Mouse (Mus musculus): ENCODE results near the gene Hoxd13.

Gene Hoxd13

DNA sequence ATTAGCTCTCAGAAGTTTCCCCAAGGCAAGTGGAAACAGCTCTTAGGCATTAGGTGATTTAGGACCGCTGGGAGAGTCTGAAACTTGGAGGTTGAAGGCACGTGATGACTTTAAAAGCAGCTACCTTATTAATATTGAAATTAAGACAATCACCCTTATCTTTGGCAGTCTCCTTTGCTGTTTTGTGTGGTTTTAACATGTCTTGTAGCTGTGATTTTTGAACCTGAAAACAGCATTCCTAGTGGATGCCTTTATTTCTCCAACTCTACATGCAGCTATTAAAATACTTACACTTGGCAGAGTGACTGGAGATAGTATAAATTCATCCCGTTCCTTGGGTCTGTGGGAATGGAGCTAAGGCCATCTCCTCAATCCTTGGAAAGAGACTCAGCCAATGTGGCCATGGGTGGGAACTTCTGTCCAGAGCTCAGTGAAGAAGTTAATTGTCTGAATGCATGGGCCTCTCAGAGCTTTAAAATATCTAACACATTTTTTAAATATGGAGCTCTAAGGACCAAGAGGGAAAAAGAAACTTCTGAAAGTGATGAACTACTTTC is 2.6 kb downstream of the Hoxd13 start:
- Histone ChIP-seq H3K27me3 (ENCODE audit: control insufficient read depth, insufficient read depth, low read length, poor library complexity, severe bottlenecking) (peaks cover 6% of the 10 kb centered on the region), H3K36me3 (ENCODE audit: control insufficient read depth, insufficient read depth, low read length, poor library complexity, severe bottlenecking) (no peaks in the 10 kb centered on the region)
- no peak for DNase-seq (ENCODE audit: low read depth, low spot score)

DNA sequence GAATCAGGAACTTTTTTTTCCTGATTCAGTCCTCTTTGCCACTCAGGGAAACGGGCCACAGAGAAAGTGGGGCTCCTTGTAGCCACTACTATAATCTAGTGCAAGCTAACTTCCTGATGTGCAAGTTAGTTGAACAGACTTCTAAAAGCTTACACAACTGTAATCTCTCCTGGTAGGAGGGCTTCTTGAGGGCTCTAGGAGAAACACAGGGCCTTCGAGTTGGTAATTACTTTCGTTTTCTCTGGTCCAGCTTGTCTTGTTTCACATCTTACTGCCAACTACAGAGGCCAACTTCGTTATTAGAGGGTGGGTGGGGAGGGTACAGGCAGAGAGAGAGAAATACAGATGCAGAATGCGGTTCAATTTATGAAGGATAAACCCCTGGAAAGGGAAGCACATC is 3.7 kb downstream of the Hoxd13 start:
- Histone ChIP-seq H3K27me3 (ENCODE audit: control insufficient read depth, insufficient read depth, low read length, poor library complexity, severe bottlenecking) (peaks cover 6% of the 10 kb centered on the region), H3K36me3 (ENCODE audit: control insufficient read depth, insufficient read depth, low read length, poor library complexity, severe bottlenecking) (no peaks in the 10 kb centered on the region)
- no peak for DNase-seq (ENCODE audit: low read depth, low spot score)

DNA sequence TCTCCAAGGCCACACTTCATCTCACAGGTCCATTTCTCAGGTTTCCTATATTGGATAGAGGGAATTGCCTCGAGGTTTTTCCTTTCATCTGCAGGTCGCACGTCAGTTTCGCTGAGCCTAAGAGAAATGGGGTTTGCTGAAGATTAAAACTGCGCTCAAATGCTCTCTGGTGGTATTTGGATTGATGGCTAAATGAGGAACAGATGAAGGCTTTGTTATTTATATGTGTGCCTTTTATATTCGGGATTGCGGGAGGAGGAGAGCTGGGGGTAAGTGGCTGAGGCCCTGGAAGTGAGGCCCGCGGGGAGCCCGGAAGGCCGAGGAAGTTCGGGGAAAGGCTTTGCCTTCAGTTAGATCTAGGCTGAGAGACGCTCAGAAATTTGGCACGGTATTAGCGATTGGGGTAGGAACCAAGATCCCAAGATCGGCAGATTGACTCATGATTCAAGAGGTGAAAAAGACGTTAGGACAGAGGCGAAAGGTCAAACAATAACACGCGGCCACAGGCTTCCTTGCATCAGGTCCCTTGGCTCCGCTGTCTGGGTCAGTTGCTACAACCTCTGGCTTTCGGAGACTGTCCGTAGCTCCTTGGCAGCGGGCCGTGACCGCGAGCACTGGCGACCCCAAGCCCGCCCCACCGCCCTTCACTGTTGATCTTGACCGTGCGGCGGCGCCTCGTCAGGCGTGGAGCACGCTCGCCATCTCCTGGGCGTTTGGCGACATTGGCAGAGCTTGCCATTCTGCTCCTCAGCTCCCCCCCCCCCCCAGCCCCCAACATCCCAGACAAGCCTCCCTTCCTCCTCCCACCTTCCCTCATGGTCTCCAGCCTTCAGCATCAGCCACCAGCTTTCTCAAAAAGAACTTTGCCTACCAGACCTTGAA is 4.6 kb downstream of the Hoxd13 start:
- peak; percentile 71 for DNase-seq (ENCODE audit: low read depth, low spot score)
- no peaks in the 10 kb centered on the region for H3K36me3 ChIP-seq (ENCODE audit: control insufficient read depth, insufficient read depth, low read length, poor library complexity, severe bottlenecking)

DNA sequence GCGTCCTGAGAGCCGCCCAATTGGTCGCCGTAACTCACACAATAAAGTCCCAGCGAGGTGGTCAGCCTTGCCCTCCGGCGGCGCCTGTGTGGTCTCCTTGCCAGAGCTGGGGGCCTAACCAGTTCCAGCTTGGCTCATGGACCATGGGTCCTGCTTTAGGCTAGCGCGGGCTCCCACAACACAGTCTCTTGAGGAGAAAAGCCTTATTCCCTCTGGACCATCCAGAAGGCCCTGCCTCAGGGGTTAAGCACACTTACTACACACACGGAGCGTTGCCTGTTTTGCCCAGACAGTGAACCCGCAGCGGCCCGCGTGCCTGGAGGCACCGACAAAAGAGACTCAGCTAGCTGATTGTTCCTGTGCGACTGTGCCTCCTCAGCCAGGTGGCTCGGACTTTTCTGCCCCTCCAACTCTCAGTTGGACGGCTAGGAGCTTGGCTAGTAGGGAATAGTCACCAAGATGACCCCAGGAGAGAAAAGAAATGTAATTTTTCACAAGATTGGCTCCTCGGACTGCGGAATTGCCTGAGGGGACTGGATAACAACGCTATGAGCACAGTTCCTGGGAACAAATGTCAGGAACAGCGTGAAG is 5.8 kb downstream of the Hoxd13 start:
- Histone ChIP-seq H3K27me3 (ENCODE audit: control insufficient read depth, insufficient read depth, low read length, poor library complexity, severe bottlenecking) (peaks cover 2% of the 10 kb centered on the region; the same call in 1 of the 2 replicates), H3K36me3 (ENCODE audit: control insufficient read depth, insufficient read depth, low read length, poor library complexity, severe bottlenecking) (no peaks in the 10 kb centered on the region)
- DNase-seq (ENCODE audit: low read depth, low spot score) = no peak

More for the DNA sequence above, 4.6 kb downstream of the Hoxd13 start:
- H3K27me3 ChIP-seq (ENCODE audit: control insufficient read depth, insufficient read depth, low read length, poor library complexity, severe bottlenecking) = peaks cover 6% of the 10 kb centered on the region

DNA sequence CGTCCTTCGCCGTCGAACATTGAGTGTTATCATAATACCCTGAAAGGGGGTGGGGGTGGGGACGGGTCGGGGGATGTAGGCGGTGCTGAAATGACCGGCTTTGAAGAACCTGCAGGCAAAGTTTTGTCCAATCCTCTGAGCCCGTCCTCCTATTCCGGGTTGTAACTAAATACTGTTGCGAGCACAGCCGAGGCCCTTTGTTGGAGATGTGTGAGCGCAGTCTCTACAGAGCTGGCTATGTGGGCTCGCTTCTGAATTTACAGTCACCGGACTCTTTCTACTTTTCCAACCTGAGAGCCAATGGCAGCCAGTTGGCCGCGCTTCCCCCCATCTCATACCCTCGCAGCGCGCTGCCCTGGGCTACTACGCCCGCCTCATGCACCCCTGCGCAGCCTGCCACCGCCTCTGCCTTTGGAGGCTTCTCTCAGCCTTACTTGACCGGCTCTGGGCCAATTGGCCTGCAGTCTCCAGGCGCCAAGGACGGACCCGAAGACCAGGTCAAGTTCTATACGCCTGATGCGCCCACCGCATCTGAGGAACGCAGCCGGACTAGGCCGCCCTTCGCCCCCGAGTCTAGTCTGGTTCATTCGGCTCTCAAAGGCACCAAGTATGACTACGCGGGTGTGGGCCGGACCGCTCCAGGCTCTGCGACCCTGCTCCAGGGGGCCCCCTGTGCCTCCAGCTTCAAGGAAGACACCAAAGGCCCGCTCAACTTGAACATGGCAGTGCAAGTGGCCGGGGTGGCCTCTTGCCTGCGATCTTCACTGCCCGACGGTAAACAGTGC is 7.0 kb downstream of the Hoxd13 start, which contains the start of gene Hoxd12:
TSS of gene Hoxd12 (plus strand) at position 133 of the 785 bp plus-strand sequence.
- Histone ChIP-seq H3K36me3 (ENCODE audit: control insufficient read depth, insufficient read depth, low read length, poor library complexity, severe bottlenecking) (no peaks in the 10 kb centered on the region), H3K27me3 (ENCODE audit: control insufficient read depth, insufficient read depth, low read length, poor library complexity, severe bottlenecking) (peaks cover 2% of the 10 kb centered on the region)
- DNase-seq (ENCODE audit: low read depth, low spot score) = no peak

DNA sequence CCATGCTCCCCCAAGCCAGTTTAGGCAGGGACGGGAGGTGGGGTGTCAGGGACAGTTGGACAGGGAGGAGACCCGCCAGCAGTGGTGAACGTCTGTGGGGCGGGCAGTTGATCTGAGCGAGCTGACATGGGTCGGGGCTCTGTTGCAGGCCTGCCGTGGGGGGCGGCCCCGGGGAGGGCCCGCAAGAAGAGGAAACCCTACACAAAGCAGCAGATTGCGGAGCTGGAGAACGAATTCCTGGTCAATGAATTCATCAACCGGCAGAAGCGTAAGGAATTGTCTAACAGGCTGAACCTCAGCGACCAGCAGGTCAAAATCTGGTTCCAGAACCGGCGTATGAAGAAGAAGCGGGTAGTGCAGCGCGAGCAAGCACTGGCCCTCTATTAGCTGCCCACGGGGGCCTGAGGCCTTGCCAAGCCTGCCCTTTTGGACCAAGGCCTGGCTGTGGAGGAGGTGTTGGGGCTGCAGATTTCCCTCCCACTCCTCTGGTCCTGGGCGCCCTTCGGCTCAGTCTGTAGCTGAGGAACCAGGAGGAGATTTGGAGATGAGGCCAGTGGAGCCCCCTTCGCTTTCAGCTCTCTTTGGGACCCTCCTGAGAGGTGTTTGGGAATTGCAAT is 7.7 kb downstream of the Hoxd13 start:
- H3K27me3 ChIP-seq (ENCODE audit: control insufficient read depth, insufficient read depth, low read length, poor library complexity, severe bottlenecking) = peaks cover 2% of the 10 kb centered on the region
- DNase-seq (ENCODE audit: low read depth, low spot score) = no peak
- no peaks in the 10 kb centered on the region for H3K36me3 ChIP-seq (ENCODE audit: control insufficient read depth, insufficient read depth, low read length, poor library complexity, severe bottlenecking)

DNA sequence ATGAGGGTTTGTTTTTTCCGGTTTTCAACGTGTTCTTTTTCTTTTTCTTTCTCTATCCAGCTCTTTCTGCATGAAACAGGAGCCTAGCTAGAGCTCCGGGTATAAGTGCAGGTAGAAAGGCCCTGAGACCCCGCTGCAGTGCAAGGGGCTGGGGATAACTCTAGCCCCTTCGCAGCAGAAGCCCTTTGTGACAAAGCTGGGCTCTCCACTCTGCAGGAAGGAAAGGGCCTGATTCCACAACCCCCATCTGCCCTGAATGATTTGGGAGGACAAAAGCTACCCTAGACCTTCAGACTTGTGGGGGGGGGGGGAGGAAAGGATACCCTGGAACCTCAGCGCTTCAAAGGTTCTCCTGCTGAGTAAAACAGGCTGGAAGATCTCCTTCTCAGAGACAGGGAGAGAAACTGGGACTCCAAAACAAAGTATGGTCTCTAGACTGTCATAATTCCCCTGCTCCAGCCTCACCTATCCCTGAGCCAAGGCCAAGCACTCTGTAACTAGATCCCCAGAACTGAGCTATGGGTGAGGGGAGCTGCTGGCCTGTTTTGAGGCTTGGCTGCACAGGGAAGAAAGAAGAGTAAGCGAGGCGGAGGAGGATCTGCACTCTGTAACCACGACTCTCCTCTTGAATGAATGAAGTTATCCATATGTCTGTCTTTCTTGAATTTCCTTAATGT is 8.4 kb downstream of the Hoxd13 start:
- no peaks in the 10 kb centered on the region for H3K36me3 ChIP-seq (ENCODE audit: control insufficient read depth, insufficient read depth, low read length, poor library complexity, severe bottlenecking)
- no peak for DNase-seq (ENCODE audit: low read depth, low spot score)
- peaks cover 2% of the 10 kb centered on the region for H3K27me3 ChIP-seq (ENCODE audit: control insufficient read depth, insufficient read depth, low read length, poor library complexity, severe bottlenecking)

DNA sequence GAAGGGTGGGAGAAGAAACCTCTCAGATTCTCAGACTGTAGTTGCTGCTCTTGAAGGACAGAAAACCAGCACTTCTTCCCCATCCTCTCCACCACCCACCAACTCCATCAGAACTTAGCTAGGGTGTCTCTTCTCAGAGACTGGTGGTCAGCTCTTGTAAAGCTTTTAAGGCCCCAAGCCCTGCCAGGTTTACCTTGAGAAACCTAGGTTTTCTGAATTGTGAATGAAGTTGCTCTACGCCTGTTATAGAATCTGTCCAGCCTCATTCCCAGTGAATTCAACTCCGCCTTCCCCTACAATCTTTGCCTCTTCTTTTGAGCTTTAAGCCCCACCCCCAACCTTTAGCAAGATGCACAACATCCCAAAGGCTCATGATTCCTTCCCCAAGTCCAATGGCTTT is 9.0 kb downstream of the Hoxd13 start:
- no peak for DNase-seq (ENCODE audit: low read depth, low spot score)
- peaks cover 2% of the 10 kb centered on the region for H3K27me3 ChIP-seq (ENCODE audit: control insufficient read depth, insufficient read depth, low read length, poor library complexity, severe bottlenecking)
- H3K36me3 ChIP-seq (ENCODE audit: control insufficient read depth, insufficient read depth, low read length, poor library complexity, severe bottlenecking) = no peaks in the 10 kb centered on the region

DNA sequence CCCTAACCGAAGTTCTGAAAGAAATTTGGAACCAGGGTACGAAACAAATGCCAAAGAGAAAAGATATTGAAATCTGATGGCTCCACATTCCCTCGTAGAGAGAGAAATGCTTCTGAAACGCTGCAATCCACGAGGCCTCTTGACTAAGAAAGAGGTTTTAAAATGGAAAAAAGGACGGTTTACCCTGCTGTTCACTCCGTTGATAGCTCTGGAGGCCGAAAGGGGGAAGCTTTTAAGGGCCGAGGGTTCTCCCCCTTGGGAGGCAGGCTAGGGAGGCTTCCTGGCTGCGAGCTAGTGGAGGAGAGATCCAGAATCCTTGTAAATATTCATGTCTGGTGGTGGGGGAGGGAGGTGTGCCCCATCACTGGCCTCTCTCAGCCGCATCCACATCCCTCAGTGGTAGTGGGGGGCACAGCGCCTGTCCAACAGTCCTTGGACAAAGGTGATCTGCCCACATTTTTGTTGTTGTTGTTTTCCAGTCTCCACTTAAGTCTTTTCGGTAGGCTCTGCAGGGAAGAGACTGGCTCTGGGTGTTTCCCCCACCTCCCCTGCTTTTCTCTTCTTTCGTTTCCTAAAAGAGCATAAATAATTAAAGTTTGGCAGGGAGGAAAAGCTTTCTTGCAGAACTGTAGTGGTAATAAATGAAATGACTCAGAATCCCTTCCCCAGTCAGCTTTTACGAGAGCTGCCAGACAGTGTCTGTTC is 10.9 kb downstream of the Hoxd13 start, which contains the start of gene Hoxd11:
TSS of gene Hoxd11 (plus strand) at position 667 of the 705 bp plus-strand sequence.
- Histone ChIP-seq H3K27me3 (ENCODE audit: control insufficient read depth, insufficient read depth, low read length, poor library complexity, severe bottlenecking) (peaks cover 6% of the 10 kb centered on the region), H3K36me3 (ENCODE audit: control insufficient read depth, insufficient read depth, low read length, poor library complexity, severe bottlenecking) (no peaks in the 10 kb centered on the region)
- DNase-seq (ENCODE audit: low read depth, low spot score) = no peak

DNA sequence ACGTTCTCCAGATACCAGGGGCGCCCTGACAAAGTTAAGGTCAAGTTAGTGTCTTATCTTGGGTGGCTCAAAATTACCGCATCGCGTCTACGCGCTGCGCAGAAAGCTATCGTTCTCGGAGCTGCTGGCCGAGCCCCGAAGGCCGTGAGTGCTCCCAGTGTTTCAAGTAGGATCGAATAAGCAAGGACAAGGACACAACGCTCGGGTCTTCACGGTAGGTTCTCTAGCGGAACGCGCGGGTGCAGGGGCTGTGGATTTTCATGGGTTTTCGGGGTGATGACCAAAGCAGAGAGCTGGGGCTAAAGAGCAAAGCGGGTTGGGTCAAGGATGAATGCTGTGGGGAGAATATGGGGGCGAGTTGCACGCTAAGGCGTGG is 11.5 kb downstream of the Hoxd13 start:
- DNase-seq (ENCODE audit: low read depth, low spot score) = no peak
- Histone ChIP-seq H3K27me3 (ENCODE audit: control insufficient read depth, insufficient read depth, low read length, poor library complexity, severe bottlenecking) (peaks cover 6% of the 10 kb centered on the region), H3K36me3 (ENCODE audit: control insufficient read depth, insufficient read depth, low read length, poor library complexity, severe bottlenecking) (no peaks in the 10 kb centered on the region)

DNA sequence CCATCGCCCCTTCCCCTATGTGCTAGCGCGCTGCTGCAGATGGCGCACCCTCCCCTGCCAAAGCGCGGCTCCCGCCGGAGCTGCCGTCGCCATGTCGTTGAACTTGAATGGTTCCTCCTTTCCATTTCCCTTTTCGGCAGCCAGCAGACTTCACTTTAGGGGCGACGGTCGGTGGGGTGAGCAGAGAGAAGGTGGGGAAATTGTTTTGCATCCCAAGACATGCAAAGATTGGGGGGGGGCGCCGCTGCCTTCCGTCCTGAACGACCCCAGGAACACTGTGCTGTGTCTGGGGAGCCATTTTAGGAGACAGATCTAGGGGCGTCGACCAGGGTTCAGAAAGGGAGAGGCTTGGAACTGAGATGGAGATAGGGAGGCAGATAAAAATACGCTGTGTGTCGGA is 11.9 kb downstream of the Hoxd13 start:
- peaks cover 6% of the 10 kb centered on the region for H3K27me3 ChIP-seq (ENCODE audit: control insufficient read depth, insufficient read depth, low read length, poor library complexity, severe bottlenecking)
- no peak for DNase-seq (ENCODE audit: low read depth, low spot score)
- no peaks in the 10 kb centered on the region for H3K36me3 ChIP-seq (ENCODE audit: control insufficient read depth, insufficient read depth, low read length, poor library complexity, severe bottlenecking)

DNA sequence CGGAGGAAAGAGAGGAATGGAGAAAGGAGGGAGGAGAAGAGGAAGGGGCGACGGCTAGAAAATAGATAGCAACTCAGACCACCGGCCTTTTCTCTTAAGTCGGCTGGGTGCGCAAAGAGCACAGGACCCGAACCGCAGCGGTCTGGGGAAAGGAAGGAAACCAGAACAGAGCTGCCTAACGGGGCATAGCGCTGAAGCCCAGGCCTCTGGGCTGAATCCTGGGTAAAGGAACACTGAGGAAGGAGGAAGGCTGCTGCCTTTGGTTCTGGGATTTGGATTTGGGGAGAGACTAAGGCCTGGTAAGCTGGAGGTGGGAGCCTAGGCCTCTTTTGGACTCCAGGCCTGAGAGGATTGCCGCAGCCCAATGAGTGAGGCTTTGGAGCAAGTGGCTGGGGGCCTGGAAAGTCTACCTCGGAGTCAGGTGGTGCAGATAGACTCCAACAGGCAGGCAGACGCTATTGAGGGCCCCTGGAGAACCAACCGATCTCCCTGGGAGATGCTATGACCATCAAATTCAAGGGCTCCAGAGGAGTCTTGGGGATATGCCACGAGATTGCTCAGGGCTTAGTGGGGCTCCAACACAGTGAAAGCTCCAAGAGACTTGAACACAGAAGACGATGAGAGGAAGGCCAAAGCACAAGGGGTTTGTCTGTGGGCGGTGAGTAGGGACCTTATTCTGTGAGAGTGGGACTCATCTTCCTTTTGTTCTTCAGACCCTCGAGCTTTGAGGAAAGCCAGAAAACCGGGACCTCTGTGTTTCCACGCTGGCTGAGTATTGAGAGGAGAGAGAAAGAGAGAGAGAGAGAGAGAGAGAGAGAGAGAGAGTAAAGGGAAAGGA is 12.7 kb downstream of the Hoxd13 start:
- Histone ChIP-seq H3K36me3 (ENCODE audit: control insufficient read depth, insufficient read depth, low read length, poor library complexity, severe bottlenecking) (no peaks in the 10 kb centered on the region), H3K27me3 (ENCODE audit: control insufficient read depth, insufficient read depth, low read length, poor library complexity, severe bottlenecking) (peaks cover 6% of the 10 kb centered on the region)
- no peak for DNase-seq (ENCODE audit: low read depth, low spot score)
